Mouse (Mus musculus) thymus, adult 2 months (tissue): ENCODE measurements around the gene S100a4.

Source experiments
- CTCF ChIP-seq: fragments of 200-500 bp; IDR thresholded peaks from 2 replicates; pipeline ENCODE4 v1.5.1; 2012; ENCODE audit warnings: mild to moderate bottlenecking, control low read depth, low read length, moderate library complexity, borderline replicate concordance; ENCODE audit not compliant: control insufficient read depth, poor library complexity, insufficient read depth; ENCODE audit errors: extremely low read depth
- POLR2A ChIP-seq: fragments of 200-500 bp; IDR thresholded peaks from 2 replicates; pipeline ENCODE4 v1.6.1; 2012; ENCODE audit warnings: mild to moderate bottlenecking, low read length, control low read depth, moderate library complexity; ENCODE audit not compliant: control insufficient read depth, poor library complexity, insufficient read depth; ENCODE audit errors: extremely low read depth

GRCm38 (mm10) chr3:90599401-90599800, 4.2 kb upstream of the S100a4 start:
- TF ChIP-seq CTCF (no peak), POLR2A (no peak)
